Mouse (Mus musculus) liver, adult 2 months (tissue): ENCODE data around the gene Hexim2.

Experiments
- CTCF ChIP-seq: fragments of 200-500 bp; IDR thresholded peaks from 2 replicates; pipeline ENCODE4 v1.5.1; 2011; ENCODE audit warnings: low read depth, low read length, control low read depth
- POLR2A ChIP-seq: fragments of 200-500 bp; IDR thresholded peaks from 2 replicates; pipeline ENCODE4 v1.6.1; 2011; ENCODE audit warnings: low read length, control low read depth; ENCODE audit not compliant: insufficient read depth; ENCODE audit errors: extremely low read depth

- TF ChIP-seq POLR2A (no peak), CTCF (no peak)
Observed at GRCm38 (mm10) chr11:103181349-103181748, 49.1 kb downstream of the Hexim2 start.
